Mouse (Mus musculus): ENCODE measurements around the gene Nrde2.

DNA sequence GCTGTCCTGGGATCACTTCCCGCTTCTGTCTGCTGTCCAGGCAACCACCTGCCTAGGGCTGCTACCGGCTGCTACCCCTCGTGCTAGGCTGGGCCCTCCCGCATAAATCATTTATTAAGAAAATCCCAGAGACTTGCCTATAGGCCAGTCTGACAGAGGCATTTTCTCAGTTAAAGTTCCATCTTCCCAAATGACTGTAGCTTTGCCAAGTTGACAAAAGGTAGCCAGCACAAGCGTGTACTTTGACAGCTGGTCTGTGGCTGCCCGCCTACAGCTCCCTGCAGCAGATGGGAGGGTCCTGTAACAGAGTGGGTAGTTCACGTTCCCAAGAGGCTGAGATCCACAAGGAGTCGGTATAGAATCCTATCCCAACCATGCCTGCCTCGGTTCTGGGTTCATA, 36.0 kb downstream of the Nrde2 start:
- no peak for TF ChIP-seq EP300 (IDR thresholded peaks at IDR 0.05; ENCODE audit: insufficient read depth, low read depth, low read length)
- no peak for TF ChIP-seq CTCF (IDR thresholded peaks at IDR 0.05)
- TF ChIP-seq POLR2A (IDR thresholded peaks at IDR 0.05; ENCODE audit: insufficient read depth, low read depth, low read length), result no peak

All from heart, adult 2 months (tissue).